Comparison of ENCODE assay signal across 21 mouse cellular contexts in genomic region chr12:50709000-50709788, GRCm38 (mm10).
DNase-seq lines count a peak whose midpoint lies in the region; ATAC-seq and TF ChIP-seq lines count a peak whose summit lies in the region.
"Had no signal": no experiment of that assay in that cellular context is flagged by ENCODE, and none has a peak within 500 bp of the region (broad histone marks: within the 10 kb centered on the region; RNA-seq: fewer than 3 reads in every experiment).

No protein-coding gene starts in this region.

- no peaks in the 10 kb centered on the region for H3K27me3 ChIP-seq in forebrain, embryonic 14.5 days (replicated peaks; ENCODE audit: control insufficient read depth, insufficient read depth, low read length)
- H3K27me3 ChIP-seq in forebrain, embryonic 11.5 days (ENCODE audit: control insufficient read depth, insufficient read depth, low read length) = no peaks in the 10 kb centered on the region
- H3K27me3 ChIP-seq in midbrain, embryonic 13.5 days = no peaks in the 10 kb centered on the region
- H3K27me3 ChIP-seq in midbrain, embryonic 11.5 days (ENCODE audit: control insufficient read depth, insufficient read depth, low read length) = no peaks in the 10 kb centered on the region
- H3K27me3 ChIP-seq in hindbrain, postnatal 0 days (ENCODE audit: insufficient read depth, low read length) = no peaks in the 10 kb centered on the region
- H3K27me3 ChIP-seq in neural tube, embryonic 15.5 days (replicated peaks) = no peaks in the 10 kb centered on the region
- H3K27me3 ChIP-seq: embryonic facial prominence, embryonic 15.5 days; heart, embryonic 13.5 days; liver, embryonic 15.5 days had no signal

- DNase-seq in forebrain, embryonic 14.5 days (ENCODE audit: low spot score) = peak; percentile 42
- DNase-seq in forebrain, embryonic 11.5 days (ENCODE audit: low spot score) = no peak
- no peak for DNase-seq in midbrain, embryonic 11.5 days (ENCODE audit: low spot score, missing footprints)
- DNase-seq in hindbrain, postnatal 0 days (ENCODE audit: low spot score) = peak; percentile 3
- DNase-seq in lung, adult 18-20 months = no peak
- DNase-seq in kidney, postnatal 36 days = no peak
- DNase-seq: adrenal gland, postnatal 10 days; cerebellum, adult 9-10 months; gastrocnemius, postnatal 25 days; heart, adult 18-20 months; kidney, adult 2 months; kidney, postnatal 10 days; liver; lung, postnatal 4 days; right cerebral cortex, postnatal 25 days had no signal

- H3K36me3 ChIP-seq in forebrain, embryonic 14.5 days (ENCODE audit: control insufficient read depth, insufficient read depth, low read length) = no peaks in the 10 kb centered on the region
- H3K36me3 ChIP-seq in forebrain, embryonic 11.5 days (ENCODE audit: control insufficient read depth, insufficient read depth, low read length) = no peaks in the 10 kb centered on the region
- no peaks in the 10 kb centered on the region for H3K36me3 ChIP-seq in midbrain, embryonic 13.5 days
- H3K36me3 ChIP-seq in midbrain, embryonic 11.5 days (ENCODE audit: control insufficient read depth, insufficient read depth, low read length) = no peaks in the 10 kb centered on the region
- H3K36me3 ChIP-seq in hindbrain, postnatal 0 days (ENCODE audit: insufficient read depth, low read length) = no peaks in the 10 kb centered on the region
- no peaks in the 10 kb centered on the region for H3K36me3 ChIP-seq in neural tube, embryonic 15.5 days
- H3K36me3 ChIP-seq: embryonic facial prominence, embryonic 15.5 days; heart, embryonic 13.5 days; limb, embryonic 10.5 days; liver, embryonic 15.5 days had no signal

- H3K4me1 ChIP-seq in forebrain, embryonic 14.5 days (ENCODE audit: control insufficient read depth, insufficient read depth, low read length) = peaks cover 7% of the 10 kb centered on the region; the same call in 1 of the 2 replicates
- H3K4me1 ChIP-seq in forebrain, embryonic 11.5 days (replicated peaks; ENCODE audit: control insufficient read depth, insufficient read depth, low read length) = no peaks in the 10 kb centered on the region
- no peaks in the 10 kb centered on the region for H3K4me1 ChIP-seq in midbrain, embryonic 13.5 days (replicated peaks)
- no peaks in the 10 kb centered on the region for H3K4me1 ChIP-seq in midbrain, embryonic 11.5 days (ENCODE audit: control insufficient read depth, insufficient read depth, low read length)
- H3K4me1 ChIP-seq in hindbrain, postnatal 0 days (ENCODE audit: insufficient read depth, low read length) = no peaks in the 10 kb centered on the region
- H3K4me1 ChIP-seq in neural tube, embryonic 15.5 days = no peaks in the 10 kb centered on the region
- H3K4me1 ChIP-seq: embryonic facial prominence, embryonic 15.5 days; heart, embryonic 13.5 days; limb, embryonic 10.5 days; liver, embryonic 15.5 days had no signal

- ATAC-seq in forebrain, embryonic 14.5 days = no peak
- ATAC-seq in forebrain, embryonic 11.5 days (replicated peaks; ENCODE audit: low FRiP score) = no peak
- ATAC-seq in midbrain, embryonic 13.5 days = 0 out of 2 replicates have a peak, but pooled peaks have one; percentile 17
- no peak for ATAC-seq in midbrain, embryonic 11.5 days (ENCODE audit: low FRiP score)
- no peak for ATAC-seq in hindbrain, postnatal 0 days
- ATAC-seq in neural tube, embryonic 15.5 days (ENCODE audit: low FRiP score) = peak; percentile 88

- H3K4me2 ChIP-seq in forebrain, embryonic 14.5 days (ENCODE audit: low read length) = no peak overlapping the region
- no peak overlapping the region for H3K4me2 ChIP-seq in forebrain, embryonic 11.5 days (ENCODE audit: low read depth, low read length, severe bottlenecking)
- no peak overlapping the region for H3K4me2 ChIP-seq in midbrain, embryonic 13.5 days (replicated peaks)
- no peak overlapping the region for H3K4me2 ChIP-seq in midbrain, embryonic 11.5 days
- H3K4me2 ChIP-seq in hindbrain, postnatal 0 days (ENCODE audit: low read depth, low read length) = no peak overlapping the region
- 0 out of 2 replicates have a peak overlapping the region, but pooled peaks have one; percentile 2 for H3K4me2 ChIP-seq in neural tube, embryonic 15.5 days
- H3K4me2 ChIP-seq: embryonic facial prominence, embryonic 15.5 days; heart, embryonic 13.5 days; liver, embryonic 15.5 days had no signal

- H3K27ac ChIP-seq in forebrain, embryonic 14.5 days (ENCODE audit: low read depth, low read length) = no peak overlapping the region
- no peak overlapping the region for H3K27ac ChIP-seq in forebrain, embryonic 11.5 days (ENCODE audit: low read depth, low read length)
- peak overlapping the region; percentile 64 for H3K27ac ChIP-seq in midbrain, embryonic 13.5 days
- no peak overlapping the region for H3K27ac ChIP-seq in midbrain, embryonic 11.5 days (ENCODE audit: low read depth, low read length)
- no peak overlapping the region for H3K27ac ChIP-seq in hindbrain, postnatal 0 days
- peak overlapping the region; percentile 72 for H3K27ac ChIP-seq in neural tube, embryonic 15.5 days (replicated peaks)
- H3K27ac ChIP-seq: embryonic facial prominence, embryonic 15.5 days; heart, embryonic 13.5 days; limb, embryonic 10.5 days; liver, embryonic 15.5 days had no signal

- no peak overlapping the region for H3K4me3 ChIP-seq in forebrain, embryonic 14.5 days (ENCODE audit: low read depth, low read length)
- no peak overlapping the region for H3K4me3 ChIP-seq in forebrain, embryonic 11.5 days (ENCODE audit: low read depth, low read length)
- H3K4me3 ChIP-seq in midbrain, embryonic 13.5 days (replicated peaks) = no peak overlapping the region
- no peak overlapping the region for H3K4me3 ChIP-seq in midbrain, embryonic 11.5 days (ENCODE audit: low read depth, low read length)
- H3K4me3 ChIP-seq in hindbrain, postnatal 0 days (ENCODE audit: low read length) = no peak overlapping the region
- no peak overlapping the region for H3K4me3 ChIP-seq in neural tube, embryonic 15.5 days (replicated peaks)
- H3K4me3 ChIP-seq: embryonic facial prominence, embryonic 15.5 days; heart, embryonic 13.5 days; limb, embryonic 10.5 days; liver, embryonic 15.5 days had no signal

- no peak overlapping the region for H3K9ac ChIP-seq in forebrain, embryonic 14.5 days (ENCODE audit: low read length)
- H3K9ac ChIP-seq in forebrain, embryonic 11.5 days (ENCODE audit: low read length) = no peak overlapping the region
- H3K9ac ChIP-seq in midbrain, embryonic 13.5 days (replicated peaks) = no peak overlapping the region
- no peak overlapping the region for H3K9ac ChIP-seq in midbrain, embryonic 11.5 days (ENCODE audit: low read length)
- H3K9ac ChIP-seq in hindbrain, postnatal 0 days (replicated peaks; ENCODE audit: low read length) = no peak overlapping the region
- H3K9ac ChIP-seq in neural tube, embryonic 15.5 days (replicated peaks) = no peak overlapping the region
- H3K9ac ChIP-seq: embryonic facial prominence, embryonic 15.5 days; heart, embryonic 13.5 days; liver, embryonic 15.5 days had no signal

- TF ChIP-seq CTCF in hindbrain, postnatal 0 days (IDR thresholded peaks at IDR 0.05; ENCODE audit: low read depth) = no peak

- H3K9me3 ChIP-seq in forebrain, embryonic 14.5 days (replicated peaks; ENCODE audit: control insufficient read depth, low read length) = no peaks in the 10 kb centered on the region
- H3K9me3 ChIP-seq in forebrain, embryonic 11.5 days (ENCODE audit: control insufficient read depth, low read length) = no peaks in the 10 kb centered on the region
- H3K9me3 ChIP-seq in midbrain, embryonic 13.5 days = no peaks in the 10 kb centered on the region
- no peaks in the 10 kb centered on the region for H3K9me3 ChIP-seq in midbrain, embryonic 11.5 days (ENCODE audit: control insufficient read depth, low read length)
- no peaks in the 10 kb centered on the region for H3K9me3 ChIP-seq in hindbrain, postnatal 0 days (ENCODE audit: low read length)
- H3K9me3 ChIP-seq in neural tube, embryonic 15.5 days (replicated peaks) = no peaks in the 10 kb centered on the region
- H3K9me3 ChIP-seq: embryonic facial prominence, embryonic 15.5 days; heart, embryonic 13.5 days; limb, embryonic 10.5 days; liver, embryonic 15.5 days had no signal

- 65% methylated on average over 6 of the region's 6 CpGs for WGBS in forebrain, embryonic 14.5 days
- WGBS in forebrain, embryonic 11.5 days = 83% methylated on average over 6 of the region's 6 CpGs
- 65% methylated on average over 6 of the region's 6 CpGs for WGBS in midbrain, embryonic 13.5 days
- WGBS in midbrain, embryonic 11.5 days = 85% methylated on average over 6 of the region's 6 CpGs
- WGBS in hindbrain, postnatal 0 days = 49% methylated on average over 6 of the region's 6 CpGs
- whole genome bisulfite sequencing in neural tube, embryonic 15.5 days = 31% methylated on average over 6 of the region's 6 CpGs

Comparison
In these comparisons a context has a peak if more than half of its experiments do, and no peak if none do; other contexts are left out.
1. ATAC-seq: peak in midbrain, embryonic 13.5 days (single experiment) and neural tube, embryonic 15.5 days (single experiment); none in forebrain, embryonic 14.5 days (single experiment), forebrain, embryonic 11.5 days (single experiment), midbrain, embryonic 11.5 days (single experiment) and hindbrain, postnatal 0 days (single experiment).
2. DNase-seq: peak in forebrain, embryonic 14.5 days (single experiment) and hindbrain, postnatal 0 days (single experiment); none in forebrain, embryonic 11.5 days (single experiment), midbrain, embryonic 11.5 days (single experiment), lung, adult 18-20 months (0 of 2) and kidney, postnatal 36 days (0 of 2).
3. H3K27ac ChIP-seq: peak in midbrain, embryonic 13.5 days (single experiment) and neural tube, embryonic 15.5 days (single experiment); none in forebrain, embryonic 14.5 days (single experiment), forebrain, embryonic 11.5 days (single experiment), midbrain, embryonic 11.5 days (single experiment) and hindbrain, postnatal 0 days (single experiment).